Mouse (Mus musculus): ENCODE measurements at regions not wholly inside any gene's neighbourhood (a gene's known extent, or its start where the extent isn't known, plus 50 kb on each side); places are given as distances from the start of the nearest gene placed in this dataset.

- TF ChIP-seq ZC3H11A (IDR thresholded peaks at IDR 0.05; ENCODE audit: borderline replicate concordance, low read depth, low read length) (no peak), MAFK (IDR thresholded peaks at IDR 0.05; ENCODE audit: insufficient read depth, low read depth, low read length) (no peak), ZNF384 (IDR thresholded peaks at IDR 0.05; ENCODE audit: low read depth, low read length) (no peak), CHD2 (IDR thresholded peaks at IDR 0.05; ENCODE audit: low read depth, low read length) (no peak)
Observed at GRCm38 (mm10) chr9:50244982-50245671, 99.6 kb downstream of the Rpl10-ps3 start.
